Mouse (Mus musculus) cerebellum, adult 9-11 months (tissue): ENCODE results near the gene Polr1a.
"Not testable (repeated sequence)": the region's sequence is repeated elsewhere in the genome, so short reads cannot be mapped to it uniquely, and the experiment has no call there.

Experiments
- DNase-seq: peaks from one replicate; pipeline ENCODE4 v3.0.0; 2022

Polr1a gene

DNA sequence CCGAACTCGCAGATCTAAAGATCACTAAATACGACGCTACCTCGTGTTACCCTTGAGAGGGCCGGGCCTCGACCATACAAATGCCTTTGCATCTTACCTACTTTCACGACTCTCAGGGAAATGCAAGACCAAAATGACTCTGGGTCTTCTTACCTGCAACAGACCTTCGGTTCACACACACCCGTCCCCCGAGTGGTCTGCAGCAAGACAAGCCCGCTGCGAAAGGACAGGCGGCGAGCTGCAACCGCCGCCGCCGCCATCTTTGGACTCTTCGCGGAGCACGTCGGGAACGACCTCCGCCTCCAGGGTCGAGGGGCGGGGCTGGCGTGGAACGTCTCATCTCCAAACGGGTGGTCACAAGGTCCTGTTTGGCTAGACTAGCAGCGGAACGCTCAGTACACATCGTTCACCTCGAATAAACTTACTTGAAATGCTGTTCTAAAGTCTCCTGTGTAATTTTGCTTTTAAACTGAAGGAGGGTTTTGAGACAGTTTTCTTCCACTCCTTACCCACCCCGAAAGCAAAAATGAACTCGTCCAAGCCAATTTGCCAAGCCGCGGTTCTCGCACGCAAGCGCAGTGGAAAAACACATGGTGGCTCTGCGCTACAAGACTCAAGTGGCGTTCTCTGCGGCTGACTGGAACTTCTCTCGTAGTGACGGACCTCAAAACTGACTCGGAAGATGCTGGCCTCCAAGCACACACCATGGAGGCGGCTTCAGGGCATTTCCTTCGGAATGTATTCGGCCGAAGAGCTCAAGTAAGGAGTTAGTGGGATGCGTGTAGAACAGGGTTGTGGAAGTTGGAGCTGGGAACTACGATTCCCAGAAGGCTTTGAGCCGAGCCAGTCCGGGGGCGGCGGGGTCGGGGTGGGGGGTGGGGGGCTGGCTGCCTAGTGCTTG, at the start of gene Polr1a, which contains the start of gene Ptcd3:
Gene Polr1a (plus strand): TSS at position 573 of the 901 bp plus-strand sequence.
Gene Ptcd3 (minus strand): TSS at position 270 of the 901 bp plus-strand sequence.
- DNase-seq, result peak; percentile 90

DNA sequence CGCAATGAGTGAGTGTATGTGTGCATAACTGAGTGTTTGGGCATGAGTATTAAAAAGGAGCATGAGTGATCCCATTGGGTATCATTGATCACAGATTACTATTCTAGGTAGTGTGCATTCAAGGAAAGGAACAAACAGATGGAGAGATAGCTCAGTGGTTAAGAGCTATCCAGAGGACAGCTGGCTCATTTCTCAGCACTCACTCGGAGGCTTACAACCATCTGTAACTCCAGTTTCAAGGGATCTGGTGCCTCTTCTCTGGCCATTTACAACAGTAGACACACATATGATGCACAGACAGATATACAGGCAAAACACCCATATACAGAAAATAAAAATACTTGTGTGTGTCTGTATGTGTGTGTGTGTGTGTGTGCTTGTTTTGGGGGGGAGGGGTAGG, 41.1 kb upstream of the Polr1a start:
- no peak for DNase-seq

DNA sequence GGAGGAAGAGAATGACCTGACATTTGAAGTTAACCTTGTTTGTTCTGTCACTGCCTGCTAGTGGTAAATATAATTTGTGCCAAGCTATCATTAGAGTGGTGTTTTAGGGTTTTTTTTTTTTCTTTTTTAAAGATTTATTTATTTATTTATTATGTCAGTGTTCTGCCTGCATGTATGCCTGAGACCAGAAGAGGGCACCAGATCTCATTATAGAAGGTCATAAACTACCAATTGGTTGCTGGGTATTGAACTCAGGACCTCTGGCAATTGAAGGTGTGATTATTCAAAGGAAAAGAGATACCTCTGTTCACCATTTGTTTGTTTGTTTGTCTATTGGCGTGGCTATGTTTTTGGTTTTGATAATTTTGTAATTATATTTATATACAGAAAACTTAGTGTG, 40.0 kb upstream of the Polr1a start:
- no peak for DNase-seq

DNA sequence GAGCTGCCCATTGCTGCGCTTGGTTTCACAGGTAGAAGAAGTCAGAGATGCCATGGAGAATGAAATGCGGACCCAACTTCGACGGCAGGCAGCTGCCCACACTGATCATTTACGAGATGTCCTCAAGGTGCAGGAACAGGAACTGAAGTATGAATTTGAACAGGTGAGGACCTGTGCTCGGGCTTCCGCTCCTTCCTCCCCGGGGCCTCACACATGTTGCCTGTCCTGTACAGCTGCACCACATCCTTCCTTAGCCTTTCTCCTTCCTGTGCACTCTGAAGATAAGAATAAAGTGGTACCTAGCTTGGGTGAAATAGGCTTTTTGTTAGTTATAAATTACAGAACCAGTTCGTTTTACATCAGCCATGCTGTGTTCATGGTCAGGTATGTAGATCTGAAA, 37.5 kb upstream of the Polr1a start:
- DNase-seq, result no peak

DNA sequence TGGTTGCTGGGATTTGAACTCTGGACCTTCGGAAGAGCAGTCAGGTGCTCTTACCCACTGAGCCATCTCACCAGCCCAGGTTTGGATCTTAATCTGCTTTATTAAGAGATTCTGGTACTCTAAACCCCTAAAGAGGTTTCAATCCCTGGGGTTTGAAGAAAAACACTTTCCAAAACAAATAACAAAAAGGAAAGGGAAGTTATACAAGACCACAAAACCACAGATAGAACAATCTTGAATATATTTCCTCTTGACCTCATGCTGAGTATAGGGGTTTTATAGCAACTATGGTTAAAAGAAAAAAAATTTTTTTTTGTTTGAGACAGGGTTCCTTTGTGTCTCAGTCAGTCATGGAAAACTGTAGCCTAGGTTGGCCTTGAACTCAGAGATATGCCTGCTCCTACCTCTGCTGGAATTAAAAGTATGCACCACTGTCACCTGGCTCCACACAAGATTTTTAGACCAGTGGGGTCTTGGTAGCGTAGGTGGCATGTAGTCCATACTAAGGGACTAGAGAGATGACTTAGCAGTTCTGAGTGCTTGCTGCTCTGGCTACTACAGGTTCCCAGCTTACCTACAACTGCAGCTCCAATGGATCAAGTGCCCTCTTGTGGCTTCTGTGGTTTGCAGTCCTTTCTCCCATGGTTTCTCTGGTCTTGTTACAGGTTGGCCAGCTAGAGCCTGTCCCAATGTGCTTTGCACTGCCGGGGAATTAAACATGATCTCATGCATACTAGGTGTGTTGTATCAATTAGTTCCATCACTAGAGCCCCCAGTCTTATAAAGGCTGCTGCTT, 30.7 kb upstream of the Polr1a start:
- no peak for DNase-seq

DNA sequence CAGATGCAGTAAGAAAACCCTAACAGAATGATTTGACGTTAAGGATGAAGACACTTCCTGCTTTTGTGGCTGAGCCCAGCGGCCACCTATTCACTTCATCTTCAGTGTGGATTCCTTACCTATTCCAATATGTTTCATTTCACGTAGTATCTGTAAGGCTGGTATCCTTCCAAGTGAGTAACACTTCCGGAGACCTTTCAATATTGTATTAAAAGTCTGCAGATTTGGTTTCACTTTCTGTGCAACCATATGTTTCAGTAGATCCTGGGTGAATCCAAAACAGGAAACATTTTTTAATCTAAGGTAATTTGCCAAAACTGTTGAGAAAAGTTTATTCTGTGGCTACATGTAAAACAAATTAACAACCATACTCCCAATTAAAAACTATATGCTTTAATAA, 15.6 kb upstream of the Polr1a start:
- DNase-seq, result no peak

DNA sequence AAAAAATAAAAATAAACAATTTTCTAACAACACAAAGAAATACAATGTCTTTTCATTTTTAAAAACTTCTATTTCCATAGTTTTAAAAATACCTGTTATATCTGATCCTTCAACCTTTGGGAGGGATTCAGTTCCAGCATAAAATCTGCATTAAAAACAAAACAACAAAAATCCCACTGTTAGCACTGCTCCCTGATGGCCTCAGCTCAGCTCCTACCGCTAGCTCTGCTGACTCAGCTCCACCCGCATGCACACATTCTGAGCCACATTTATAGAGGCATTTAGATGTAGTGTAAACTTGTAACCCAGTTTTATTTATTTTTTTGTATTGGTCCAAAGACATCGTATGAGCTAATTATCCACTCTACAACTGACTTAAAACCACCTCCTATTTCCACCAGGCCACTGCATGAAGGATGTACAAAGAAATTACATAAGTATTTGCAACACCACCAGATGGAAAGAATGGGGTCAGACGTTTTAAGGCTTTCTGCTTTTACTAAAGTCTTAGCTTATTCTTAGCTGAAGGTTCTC, 1.1 kb upstream of the Polr1a start:
- DNase-seq, result no peak

DNA sequence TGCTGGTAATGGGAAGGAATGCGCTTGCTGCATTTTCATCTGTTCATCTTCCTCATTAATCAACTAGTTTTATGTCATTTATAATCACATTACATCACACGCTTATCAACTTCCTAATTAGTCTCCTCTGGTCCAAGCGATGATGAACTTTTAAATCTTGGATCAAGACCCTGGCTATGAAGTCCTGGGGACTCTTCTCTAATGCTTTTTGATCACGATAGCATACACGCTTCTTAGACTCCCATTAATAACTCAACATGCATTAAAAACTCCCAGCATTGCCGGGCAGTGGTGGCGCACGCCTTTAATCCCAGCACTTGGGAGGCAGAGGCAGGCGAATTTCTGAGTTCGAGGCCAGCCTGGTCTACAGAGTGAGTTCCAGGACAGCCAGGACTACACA, 531 bp downstream of the Polr1a start:
- peak; percentile 32 for DNase-seq

DNA sequence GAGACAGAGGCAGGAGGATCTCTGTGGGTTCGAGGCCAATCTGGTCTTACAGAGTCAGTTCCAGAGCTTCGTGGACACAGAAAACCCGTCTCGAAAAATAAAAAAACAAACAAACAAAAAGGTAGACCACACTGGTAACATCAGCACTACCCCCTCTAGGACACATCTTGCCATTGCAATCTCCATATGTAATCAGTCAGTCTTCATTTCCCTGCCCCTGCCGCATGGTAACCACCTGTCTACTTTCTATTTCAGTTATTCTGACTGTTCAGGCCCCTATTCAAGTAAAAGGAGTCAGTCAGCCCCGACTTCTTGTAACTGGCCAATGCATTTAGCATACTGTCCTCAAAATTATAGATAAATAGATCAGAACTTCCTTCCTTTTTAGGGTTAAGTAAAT, 987 bp downstream of the Polr1a start:
- DNase-seq, result peak; percentile 24

DNA sequence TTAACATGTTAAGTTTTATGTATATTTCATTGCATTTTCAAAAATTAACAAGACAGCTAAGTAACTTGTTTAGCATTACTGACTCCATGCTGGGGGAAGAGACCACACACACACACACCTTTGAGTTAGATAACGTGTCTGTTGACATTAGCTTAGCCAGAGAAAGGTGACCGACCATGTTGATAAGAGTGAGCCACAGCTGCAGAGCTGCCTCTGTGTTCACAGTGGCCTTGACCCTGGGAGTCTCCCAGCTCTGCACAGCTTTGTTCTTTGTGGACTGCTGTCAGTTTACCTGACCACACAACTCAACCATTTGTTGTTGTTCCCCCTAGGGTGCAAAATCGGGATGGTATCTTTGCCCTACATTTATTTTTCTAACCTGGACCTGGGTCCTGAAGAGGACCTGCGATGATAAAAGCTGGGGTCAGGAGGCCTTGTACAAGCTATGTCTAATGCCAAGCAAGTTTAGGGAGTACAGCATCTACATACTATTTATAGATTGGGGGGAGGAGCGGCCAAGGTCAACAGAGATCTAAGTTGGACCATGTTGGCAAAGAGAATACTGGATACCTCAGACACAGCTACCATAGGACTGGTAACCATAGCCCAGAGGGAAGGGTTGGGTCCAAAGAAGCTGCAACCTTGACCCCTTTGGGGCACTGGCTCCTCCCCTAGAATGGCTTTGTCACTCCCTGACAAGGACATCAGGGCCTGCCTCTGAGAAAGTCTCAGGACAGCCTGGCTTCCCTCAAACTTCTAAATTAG, 3.0 kb downstream of the Polr1a start:
- no peak for DNase-seq

DNA sequence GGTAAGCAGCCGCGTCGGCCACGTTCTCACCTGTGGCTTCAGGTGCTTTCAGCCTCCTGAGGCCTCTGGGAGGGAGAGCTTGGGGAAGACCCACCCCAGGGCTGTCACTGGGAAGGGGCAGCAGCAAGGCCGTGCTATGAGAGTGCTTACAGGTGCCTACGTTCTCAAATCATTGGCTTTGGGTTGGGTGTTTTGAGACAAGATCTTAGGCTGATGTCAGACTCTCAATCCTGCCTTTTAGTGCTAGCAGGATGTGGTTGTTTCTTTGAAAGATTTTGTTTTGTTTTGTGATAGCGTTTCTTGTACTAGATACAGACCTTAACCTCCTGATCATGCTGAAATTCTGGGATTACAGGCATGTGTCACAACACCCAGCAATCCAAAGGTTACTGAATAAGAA, 11.9 kb downstream of the Polr1a start:
- DNase-seq, result no peak

DNA sequence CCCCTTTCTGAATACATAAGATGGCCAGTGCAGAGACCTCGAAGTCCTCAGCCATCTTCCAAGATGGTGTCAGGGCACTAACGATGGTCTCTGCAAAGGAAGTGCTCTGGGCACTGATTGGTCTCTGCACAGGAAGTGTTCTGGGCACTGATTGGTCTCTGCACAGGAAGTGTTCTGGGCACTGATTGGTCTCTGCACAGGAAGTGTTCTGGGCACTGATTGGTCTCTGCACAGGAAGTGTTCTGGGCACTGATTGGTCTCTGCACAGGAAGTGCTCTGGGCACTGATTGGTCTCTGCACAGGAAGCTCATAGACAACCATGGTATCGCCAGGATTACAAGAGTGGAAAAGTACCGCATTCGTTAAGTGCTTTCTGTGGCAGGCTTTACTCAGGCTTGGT, 16.4 kb downstream of the Polr1a start:
- not testable (repeated sequence) for DNase-seq

DNA sequence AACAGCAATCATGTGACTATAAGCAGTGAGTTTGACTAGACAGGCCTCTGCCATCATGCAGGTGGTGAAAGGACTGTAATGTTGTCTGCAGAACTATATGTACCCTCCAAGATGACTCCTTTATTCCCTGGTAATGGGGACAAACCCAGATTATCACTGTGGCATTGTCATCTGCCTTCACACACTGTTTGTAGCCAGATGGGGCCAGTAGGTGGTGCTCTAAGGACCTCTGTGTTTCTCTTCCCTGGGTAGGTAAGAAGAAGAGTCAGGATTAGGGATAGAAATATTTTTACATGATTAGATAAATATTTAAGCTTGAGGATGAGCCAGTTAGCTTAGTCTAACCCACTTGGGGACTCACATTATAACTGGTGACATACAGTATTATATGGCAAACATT, 19.1 kb downstream of the Polr1a start:
- DNase-seq, result peak; percentile 67

DNA sequence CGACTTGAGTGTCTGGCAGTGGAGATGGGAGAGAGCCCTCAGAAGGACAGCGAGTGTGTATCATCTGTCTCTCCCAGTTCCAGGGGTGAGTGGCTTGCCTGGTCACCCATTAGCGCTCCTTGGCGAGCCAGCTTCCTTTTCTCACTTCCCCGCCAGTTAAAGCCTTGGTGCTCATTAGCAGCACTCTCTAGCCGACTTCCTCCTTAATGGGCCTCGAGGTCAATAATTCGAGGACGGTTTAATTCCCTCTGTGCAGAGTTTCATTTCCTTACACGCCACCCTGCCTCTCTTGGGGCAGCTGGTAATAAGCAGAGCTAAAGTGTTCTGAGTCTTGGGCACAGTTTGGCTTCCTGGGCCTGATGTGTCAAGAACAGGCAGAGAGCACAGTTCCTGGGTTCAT, 21.2 kb downstream of the Polr1a start:
- DNase-seq, result no peak

DNA sequence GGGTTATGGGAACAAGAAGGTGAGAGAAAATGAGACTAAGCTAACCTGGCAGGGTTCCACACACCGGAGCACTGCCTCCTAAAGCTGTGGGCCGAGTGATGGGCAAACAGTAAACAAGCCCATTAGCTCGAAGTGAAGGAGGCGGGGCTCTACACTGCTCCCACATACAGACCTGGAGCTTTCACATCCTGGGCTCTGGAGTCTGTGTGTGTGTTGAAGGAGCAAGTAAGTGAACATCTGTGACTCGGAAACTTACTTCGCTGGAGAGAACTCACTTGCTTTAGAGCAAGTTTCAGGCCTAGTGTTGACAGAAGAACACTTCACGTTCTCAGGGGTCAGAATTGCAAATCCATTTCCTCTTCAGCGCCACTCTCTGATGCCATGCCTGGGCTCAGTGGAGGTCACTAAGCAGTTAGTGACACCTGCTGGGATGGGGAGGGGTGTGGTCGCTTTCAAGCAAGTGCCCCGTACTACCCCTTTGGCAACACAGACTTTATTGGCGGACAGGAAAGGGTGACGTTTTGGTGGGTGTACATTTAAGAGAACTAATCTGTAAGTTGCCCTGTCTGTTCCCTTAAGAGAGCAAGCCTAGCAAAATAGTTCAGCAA, 22.1 kb downstream of the Polr1a start:
- DNase-seq, result no peak

DNA sequence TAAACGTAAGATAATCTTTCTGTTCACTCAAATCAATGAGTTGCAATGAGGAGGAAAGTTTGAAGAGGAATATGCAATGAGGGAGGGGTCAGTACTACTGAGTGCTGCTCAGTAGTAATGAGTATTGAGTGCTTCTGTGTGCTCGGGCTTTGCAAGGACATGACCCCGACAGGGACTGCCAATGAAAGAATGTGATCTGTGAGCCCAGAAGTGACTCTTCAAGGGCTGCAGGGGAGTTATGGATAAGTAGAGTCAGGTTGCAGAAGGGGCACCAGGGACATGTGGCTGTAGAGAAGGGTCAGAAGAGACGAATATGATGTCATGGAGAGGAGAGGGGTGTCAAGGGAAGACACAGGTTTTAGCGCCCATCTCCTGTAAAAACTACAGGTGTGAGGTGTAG, 23.5 kb downstream of the Polr1a start:
- DNase-seq, result no peak

DNA sequence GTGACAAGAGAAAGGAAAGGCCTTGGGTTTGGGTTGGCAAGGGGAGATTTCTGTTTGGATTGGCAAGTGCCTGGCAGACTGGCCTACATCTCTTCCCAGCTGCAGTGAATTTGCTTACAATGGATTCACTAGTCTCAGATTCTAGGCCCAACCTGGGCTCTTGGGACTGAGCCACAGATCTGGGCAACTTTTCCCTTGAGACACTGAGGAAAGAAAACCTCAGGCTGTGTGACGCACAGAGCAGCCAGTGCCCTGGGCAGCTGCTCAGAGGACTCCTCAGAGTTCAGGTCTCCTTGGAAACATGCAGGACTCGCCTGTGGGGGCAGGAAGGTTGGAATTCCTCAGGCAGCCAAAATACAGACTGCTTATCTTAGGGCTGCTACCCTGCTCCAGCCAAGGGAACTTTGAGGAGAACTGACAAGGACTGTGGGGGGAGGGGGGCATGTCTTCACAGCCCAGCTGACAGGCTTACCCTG, 25.3 kb downstream of the Polr1a start:
- no peak for DNase-seq

DNA sequence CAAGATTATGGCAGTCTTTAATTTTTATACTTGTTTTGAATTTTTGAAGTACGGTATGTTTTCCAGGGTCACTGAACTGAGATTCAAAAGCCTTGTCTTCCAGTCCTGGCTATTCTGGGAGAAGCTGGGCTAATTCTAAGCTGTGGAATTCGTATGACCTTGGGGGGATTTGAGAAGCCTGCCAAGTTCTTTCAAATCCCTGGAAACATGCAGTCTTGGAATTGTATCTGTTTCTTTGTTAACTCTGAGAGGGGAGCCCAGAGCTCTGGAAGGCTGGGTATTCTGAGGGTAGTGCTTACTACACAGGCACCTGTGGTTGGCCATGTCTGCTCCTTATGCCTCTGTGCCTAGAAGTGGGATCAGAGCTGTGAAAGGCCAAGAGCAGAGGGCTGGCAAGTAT, 26.9 kb downstream of the Polr1a start:
- DNase-seq, result no peak

DNA sequence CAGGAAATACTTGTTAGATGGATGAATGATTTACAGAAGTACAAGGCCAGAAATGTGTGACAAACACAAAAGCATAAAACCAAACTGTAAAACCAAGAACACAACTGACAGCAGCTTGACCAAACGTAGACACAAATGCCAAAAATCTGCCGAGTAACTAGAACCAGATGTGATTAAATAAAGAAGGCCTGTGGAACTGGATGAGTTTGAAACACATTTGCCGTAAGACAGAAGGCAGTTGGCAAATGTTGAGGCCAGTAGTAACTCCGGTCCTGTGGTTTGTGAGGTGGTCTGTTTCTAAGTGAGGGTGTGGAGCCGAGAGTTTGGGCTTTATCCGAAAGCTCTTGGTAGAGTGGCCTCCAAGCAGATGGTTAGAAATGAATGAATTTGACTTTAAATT, 32.1 kb downstream of the Polr1a start:
- DNase-seq, result no peak

DNA sequence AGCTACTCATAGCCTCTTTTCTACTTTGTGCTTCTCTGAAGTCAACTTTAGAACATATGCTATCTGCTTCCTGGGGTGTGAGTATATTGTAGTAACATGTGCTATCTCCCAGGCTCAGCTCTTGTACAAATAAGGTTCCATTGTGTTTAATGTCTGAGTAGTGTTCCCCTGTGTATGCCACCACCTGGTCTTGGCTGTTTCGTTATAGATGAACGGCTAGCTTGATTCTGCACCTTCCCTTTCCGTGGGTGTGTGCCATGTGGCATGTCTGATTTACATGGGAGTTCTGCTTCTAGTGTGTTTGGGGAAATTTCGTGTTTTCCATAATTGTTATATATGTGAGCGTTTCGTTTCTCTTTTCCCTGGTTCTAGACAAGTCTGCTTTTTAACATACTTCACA, 36.2 kb downstream of the Polr1a start:
- no peak for DNase-seq

DNA sequence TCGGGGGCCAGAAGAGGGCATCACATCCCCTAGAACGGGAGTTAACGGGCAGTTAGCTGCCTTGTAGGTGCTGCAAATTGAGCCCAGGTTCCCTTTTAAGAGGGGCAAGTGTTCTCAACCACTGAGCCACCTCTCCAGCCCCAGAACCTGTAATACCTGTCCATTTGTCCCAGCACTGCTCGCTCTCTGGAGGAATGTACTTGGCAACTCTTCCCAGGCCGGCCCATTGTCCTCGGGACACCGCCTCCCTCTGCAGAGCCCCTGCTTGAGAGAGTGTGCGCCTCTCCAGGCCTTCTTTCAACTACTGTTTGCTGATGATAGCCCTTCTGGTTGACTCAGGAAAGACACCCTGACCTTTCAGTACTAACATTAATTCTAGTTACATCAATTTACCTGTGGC, 37.3 kb downstream of the Polr1a start:
- DNase-seq, result no peak

DNA sequence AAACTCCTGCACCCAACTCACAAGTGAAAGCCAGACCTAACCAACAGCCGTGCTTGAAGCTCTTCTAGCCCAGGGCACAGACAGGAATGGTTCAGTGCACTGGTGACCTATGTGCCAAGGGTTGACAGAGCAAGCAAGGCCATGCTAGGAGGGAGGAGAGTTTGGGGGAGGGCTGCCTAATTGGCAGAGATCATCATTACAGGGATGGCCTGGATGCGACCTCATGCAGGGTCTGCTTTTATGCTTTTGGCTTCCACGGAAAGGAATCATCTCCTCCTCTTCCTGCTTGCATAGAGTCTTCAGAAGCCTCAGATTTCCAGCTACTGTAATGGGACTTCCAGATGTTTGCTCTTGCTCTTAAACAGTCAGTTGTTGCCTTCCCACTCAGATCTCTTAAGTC, 40.9 kb downstream of the Polr1a start:
- DNase-seq, result no peak
